Mouse (Mus musculus): ENCODE results near the gene Gipc2.

The Gipc2 gene

DNA sequence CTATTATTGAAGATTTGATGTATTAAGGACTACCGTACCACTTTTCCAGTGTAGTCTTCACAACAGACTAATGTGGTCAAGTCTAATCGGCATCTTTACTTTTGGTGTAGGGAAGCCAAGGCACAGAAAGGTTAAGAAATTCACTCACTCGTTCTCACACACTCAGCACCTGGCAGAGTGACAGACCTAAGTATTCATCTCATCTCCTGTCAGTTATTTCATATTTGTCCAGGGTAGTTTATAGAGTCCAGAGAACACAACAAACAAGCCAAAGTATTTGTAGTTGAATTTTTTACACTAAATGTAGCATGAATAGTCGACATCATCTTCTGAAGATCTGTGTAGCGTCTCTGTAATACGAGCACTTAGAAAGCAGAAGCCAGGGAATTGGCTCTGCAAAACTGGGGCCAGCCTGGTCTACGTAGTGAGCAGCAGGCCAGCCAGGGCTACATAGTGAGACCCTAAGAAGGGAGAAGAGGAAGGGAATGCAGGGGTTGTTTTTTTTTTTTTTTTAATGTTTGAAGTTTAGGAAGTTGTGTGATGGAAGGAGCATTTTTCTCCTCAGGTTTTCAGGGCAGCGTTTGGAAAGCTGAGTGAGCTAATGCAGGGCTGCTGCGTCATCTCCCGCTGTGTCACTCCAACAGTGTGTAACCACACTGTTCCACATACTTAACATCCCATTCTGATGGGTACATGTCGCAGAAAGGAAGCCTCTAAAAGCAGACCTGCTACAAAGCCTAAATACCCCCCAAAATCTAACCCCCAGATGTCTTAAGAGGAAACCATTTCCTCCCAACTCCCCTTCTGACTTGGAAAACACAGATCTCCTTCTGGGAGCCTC is 44.6 kb downstream of the Gipc2 start:
- peak; percentile 56 for DNase-seq (ENCODE audit: extremely low read depth, insufficient read length, low spot score)

DNA sequence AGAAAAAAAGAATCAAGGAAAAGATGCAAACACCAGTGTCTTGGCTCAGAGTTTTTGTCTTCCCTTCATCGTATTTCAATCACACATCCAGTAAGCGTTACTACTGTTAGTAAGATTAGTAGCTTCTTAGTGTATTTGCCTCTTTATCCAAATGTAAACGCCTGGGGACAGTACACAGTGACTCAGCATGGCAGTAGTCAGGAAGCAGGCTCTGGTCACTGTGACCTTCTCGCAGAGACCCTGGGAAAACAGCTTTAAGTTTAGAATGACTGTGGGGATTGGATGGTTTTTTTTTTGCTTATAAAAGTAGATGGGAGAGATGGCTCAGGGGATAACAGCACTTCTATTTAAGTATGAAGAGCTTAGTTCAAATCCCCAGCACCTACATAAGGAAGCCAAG is 46.0 kb downstream of the Gipc2 start:
- DNase-seq (ENCODE audit: extremely low read depth, insufficient read length, low spot score): no peak

DNA sequence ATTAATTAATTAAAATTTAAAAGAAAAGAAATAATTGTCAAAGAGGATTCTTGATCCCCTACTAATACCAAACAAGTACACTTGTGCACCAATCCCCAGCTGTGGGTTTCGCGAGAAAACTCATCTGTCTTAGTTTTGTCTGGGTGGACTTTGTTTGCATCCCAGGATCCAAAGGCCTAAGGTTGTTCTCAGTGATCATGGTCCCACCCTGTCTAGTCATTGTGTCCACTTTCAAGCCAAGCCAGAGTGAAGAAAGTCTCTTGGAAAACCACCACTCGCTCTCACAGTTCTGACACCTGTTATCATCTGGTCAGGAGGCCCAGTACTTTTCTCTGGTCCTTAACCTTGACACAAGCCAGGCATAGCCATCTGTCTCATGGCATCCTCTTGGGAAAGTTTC is 48.1 kb downstream of the Gipc2 start:
- no peak for DNase-seq (ENCODE audit: extremely low read depth, insufficient read length, low spot score)

DNA sequence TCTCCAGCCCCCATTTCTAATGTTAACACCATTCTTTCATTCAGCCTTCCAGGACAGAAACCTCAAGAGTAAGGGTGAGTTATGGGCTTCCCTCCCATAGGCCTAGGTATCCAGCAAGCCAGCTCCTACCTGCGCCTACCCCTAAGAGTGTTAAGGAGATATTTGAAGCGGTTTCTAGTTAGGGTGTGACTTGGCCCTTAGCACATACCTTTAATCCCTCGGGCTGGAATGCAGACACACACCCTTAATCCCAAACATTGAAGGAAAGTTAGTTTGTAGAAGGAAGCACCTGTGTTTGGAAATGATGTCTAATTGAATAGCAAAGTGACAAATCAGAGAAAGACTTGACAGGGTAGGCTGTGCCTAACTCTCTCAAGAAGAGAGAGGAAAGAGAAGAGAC is 49.9 kb downstream of the Gipc2 start:
- DNase-seq (ENCODE audit: extremely low read depth, insufficient read length, low spot score): no peak

DNA sequence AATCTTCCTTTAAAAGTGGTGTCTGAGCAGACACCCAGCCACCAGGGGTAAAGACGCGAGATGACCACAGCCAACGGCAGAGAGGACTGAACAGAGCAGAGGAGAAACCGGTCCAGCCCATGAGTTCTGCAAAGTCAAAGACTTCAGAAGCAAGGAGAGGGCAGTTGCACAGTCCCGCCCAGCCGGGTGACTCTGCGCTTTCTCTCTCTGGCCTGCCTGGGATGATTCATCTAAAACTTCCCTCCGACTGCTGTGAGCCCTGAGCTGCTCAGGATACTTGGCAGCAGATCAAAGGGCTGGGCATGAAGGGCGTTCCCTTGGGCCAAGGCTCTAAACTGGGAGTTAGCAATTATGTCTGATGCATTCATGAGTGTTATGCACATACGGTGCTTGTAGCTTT is 51.2 kb downstream of the Gipc2 start:
- DNase-seq (ENCODE audit: extremely low read depth, insufficient read length, low spot score): peak; percentile 89

DNA sequence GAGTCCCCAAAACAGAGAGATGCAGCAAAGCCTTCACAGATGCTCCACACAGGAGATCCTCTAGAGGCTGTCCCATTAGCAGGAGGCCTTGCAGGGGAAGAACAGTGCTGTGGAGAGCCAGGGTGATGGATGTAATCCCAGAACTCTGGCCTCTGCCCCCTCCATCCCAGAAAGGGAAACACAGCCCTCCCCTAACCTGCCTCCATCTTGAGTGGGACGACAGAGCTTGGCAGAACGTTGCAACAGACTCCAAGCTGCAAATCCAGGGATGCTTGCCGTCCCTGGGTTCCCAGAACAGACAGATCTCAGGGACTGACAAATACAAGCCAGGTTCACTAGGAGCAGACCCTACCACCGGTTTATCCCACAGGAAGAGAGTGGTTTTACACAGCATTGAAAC is 51.8 kb downstream of the Gipc2 start:
- DNase-seq (ENCODE audit: extremely low read depth, insufficient read length, low spot score): peak; percentile 47

DNA sequence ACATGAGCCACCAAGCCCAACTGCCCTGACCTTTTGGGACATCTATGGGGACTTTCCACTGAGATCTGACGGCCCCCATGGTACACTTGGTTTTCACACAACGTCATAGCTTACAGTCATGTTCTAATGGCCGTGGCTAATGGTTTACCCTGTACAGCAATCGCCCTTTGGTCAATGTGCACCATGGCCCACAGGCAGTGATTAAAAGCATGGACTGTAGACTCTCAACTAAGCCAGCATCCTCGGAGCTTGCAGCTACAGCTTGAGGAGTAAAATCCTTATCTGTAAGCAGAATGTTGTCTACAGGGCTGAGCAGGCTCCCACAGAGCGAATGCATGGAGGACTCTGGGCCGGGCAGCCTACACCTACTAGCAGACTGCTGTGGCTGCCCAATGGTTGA is 52.5 kb downstream of the Gipc2 start:
- DNase-seq (ENCODE audit: extremely low read depth, insufficient read length, low spot score): no peak

DNA sequence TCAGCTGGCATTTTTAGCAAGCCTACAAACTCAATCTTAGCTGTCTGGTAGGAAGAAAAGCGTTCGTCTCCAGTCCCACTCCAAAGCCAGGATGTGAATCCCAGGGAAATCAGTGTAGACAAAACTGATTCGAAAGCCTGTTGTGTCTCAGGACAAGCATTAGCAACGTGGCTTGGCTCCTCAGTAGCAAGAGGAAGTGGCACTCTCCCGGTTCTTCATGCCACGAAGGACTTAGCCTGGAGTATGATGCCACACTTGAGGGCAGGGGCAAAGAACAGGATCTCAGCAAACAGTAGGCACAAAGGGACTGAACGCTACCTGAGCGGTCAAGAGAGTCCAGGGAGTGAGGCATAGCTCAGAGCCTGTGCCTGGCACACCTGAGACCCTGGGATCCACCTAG is 53.4 kb downstream of the Gipc2 start:
- no peak for DNase-seq (ENCODE audit: extremely low read depth, insufficient read length, low spot score)

DNA sequence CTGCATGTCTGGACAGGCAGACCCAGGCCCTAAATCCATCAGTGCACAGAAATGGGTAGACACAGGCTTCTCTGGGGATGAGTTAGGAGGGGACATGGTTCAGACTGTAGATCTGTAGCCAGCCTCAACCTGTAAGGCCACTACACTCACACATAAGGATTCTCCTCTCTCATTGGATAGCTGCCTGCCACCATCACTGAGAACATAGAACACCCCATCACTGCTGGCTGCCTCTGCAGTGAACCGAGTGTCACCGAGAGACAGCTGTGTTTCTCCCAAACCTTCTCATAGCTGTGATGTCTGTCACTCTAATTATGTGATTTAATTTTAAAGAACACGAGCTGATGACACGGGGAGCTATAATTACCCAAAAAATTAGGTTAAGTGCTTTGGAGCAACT is 54.5 kb downstream of the Gipc2 start:
- no peak for DNase-seq (ENCODE audit: extremely low read depth, insufficient read length, low spot score)

DNA sequence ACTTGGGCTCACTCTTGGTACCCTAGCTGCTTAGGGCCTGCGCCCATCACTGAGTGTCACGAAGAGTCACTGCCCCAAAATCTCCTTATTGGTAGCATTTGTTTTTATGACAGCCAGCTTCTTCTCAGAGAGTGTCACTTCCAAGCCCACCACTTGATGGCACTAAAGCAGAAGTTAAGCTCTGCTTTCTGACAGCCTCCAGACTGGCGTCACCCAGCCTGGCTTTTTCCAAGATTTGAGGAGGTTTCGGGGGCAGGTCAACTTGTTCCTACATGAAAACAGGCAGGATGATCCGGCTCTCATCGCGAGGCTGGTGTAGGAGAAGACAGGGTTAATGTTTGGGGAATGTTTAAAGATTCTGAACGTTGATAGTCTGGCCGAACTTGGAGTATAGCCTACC is 54.9 kb downstream of the Gipc2 start:
- peak; percentile 55 for DNase-seq (ENCODE audit: extremely low read depth, insufficient read length, low spot score)

DNA sequence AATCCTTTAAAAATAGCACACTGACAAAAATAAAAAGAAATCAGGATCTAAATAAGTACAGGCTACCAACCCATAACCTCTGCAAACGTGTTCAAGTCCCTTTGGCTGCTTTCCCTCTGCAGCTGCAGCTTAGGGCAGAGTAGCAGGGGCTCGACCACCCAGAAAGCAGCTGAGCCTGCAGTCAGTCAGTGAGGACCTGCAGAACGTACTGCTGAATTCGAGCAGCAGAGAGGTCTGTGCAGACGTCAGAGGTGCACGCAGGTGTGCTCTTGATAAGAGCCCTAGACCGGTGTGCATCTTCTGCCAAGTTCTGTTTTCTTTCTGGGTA is 56.8 kb downstream of the Gipc2 start:
- no peak for DNase-seq (ENCODE audit: extremely low read depth, insufficient read length, low spot score)

DNA sequence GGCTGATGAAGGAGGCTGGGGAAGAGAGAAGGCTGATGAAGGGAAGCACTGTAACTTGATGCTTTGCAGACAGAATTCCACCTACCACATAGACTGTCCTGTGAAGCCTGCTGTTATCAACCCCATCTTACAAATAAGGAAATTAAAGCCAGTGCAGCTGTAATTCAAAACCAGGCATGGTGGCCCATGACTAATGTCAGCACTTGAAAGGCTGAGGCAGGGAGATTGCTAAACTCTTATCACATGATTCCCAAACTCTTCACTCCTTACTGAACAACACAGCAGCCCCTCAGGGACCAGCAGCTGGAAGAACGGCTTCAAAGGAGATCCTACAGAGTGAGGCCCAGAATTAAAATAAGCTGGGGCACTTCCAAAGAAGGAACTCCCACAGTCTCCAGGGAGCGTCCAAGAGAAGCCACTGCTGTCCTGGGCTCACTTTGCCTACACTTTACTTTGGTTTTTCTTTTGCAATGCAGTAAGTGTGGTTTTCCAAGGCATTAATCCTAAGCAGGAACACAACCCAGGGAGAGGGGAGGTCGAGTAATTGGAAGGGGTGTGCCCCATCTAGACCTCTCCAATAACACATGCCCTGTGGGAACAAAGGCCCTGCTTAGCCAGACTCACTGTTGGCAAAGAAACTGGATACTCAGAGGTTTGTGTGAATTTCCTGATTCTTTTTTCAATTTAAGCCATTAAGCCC is 57.3 kb downstream of the Gipc2 start:
- DNase-seq (ENCODE audit: extremely low read depth, insufficient read length, low spot score): no peak

DNA sequence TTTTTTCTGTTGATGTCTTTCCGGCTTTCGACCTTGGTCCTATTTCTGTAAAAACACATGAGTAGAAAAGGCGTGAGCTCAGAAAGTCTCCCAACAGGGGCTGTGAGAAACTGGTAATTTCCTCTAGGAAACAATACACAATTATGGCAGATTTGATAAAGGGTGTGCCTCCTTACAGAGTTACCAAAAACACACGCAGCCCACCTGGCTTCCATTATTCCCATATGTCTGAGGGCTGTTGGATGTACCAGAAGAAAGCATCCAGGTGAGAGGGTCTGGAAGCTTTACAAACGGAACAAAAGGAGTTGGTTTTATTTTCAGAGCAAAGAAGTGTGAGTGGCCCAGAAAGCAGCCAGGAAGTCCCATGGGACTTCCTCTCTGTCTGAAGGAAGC is 58.0 kb downstream of the Gipc2 start:
- DNase-seq (ENCODE audit: extremely low read depth, insufficient read length, low spot score): no peak

DNA sequence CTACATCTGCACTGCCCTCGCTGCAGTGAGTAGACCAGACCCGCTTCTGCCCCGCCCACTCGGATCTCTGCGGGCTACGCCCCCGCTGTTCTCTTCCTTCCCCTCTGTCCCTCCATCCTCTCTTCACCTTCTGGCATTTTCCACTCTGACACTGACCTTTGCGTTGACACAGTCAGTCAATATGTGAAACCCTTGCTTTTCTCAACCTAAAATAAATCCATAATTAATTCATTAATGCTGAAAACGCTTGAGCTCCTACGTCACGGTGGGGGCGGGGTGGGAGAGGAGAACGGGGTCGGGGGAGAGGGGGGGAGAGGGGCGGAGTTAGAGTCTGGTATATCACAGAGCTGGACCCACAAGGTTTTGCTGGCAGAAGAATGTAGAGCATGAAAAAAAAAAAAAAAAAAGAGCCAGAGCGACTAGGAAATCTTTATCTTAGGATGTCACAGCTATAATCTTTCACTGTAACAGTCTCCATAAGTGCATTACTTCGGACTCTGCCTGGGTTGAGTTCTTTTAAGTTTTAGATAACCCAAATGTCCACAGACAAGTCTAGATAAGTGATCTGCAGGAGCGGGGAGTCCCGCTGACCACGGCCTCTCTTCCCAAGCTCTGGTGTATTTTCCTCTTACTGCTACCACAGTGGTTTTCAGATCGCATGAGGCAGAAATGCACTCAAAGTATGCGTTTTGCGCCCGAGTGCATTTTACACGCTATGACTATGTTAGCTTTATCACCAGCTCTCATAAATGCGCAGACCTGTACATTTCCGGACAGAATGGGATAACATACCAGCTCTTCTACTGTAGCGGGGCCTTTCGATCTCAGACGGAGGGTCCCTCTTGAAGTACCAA is 58.7 kb downstream of the Gipc2 start:
- DNase-seq (ENCODE audit: extremely low read depth, insufficient read length, low spot score): no peak

DNA sequence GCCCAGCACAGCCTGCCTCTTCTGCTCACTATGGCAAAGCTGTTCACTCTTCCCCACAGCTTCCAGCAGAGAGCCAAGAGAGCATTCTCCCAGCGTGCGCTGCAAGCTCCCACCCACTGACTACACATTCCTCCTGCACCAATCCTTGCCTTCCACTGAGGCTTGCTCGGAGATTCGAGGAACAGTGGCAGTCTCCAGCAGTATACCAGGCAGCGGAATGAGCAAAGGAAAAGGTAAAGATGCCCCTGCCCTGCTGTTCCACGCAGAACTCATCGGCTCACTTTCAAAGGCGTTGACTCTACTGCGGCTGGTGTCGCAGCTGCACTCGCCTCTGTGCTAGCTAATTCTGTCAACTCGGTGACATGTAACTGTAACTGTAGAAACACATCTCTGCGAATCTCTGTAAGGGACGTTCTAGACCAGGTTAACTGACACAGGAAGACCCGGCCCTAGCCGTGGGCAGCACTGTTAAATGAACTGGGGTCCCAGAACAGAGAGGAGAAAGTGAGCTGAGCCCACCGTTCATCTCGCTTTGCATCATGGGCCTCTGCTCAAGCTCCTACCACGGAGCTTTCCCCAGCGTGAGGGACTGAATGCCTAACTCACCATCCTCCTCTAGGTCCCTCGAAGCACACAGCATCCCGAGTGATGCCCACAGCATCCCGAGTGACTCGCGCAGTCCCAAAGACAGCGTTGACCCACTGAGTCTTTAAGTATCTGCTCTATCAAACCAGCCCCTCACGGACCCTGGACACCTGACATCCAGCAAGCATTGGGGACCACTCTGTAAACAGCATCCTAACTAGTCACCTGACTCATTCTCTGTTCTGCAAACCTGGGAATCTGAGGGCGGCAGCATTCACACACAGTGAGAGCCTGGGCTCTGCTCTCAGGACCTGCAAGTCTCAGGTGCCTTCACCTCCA is 59.5 kb downstream of the Gipc2 start:
- DNase-seq (ENCODE audit: extremely low read depth, insufficient read length, low spot score): no peak

DNA sequence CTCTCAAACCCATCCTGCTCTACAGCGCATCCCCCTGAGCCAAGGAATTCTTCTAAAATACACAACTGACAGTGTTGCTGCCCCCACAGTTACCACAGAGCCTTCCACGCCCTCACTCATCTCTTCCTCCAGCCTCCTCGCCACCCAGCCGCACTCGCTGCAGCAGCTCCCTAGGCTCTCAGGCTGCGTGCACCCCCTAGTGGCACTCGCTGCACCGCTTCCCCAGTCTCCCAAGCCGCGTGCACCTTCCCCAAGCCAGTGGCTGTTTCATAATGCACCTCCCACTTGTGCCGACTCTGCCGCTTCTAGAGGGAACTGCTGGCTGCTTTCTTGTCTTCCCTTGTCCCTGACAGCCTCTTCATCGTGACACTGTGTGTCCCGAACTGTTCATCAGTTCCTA is 60.7 kb downstream of the Gipc2 start:
- no peak for DNase-seq (ENCODE audit: extremely low read depth, insufficient read length, low spot score)

DNA sequence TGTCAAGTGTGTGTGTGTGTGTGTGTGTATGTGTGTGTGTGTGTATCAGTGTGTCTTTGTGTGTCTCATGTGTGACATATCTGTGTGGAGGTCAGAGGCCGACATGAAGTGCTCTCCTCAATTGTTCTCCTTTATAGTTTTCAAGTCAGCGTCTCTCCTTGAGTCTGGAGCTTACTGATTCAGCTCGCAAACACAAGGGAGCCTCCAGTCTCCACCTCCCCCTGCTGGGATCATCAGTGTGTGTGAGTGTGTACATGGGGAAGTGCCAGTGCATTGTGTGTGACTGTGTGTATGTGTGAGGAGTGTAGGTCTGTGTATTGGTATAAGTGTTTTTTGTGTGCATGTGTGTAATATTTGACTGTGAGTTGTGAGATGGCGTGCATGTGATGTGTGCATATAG is 62.6 kb downstream of the Gipc2 start:
- DNase-seq (ENCODE audit: extremely low read depth, insufficient read length, low spot score): no peak

DNA sequence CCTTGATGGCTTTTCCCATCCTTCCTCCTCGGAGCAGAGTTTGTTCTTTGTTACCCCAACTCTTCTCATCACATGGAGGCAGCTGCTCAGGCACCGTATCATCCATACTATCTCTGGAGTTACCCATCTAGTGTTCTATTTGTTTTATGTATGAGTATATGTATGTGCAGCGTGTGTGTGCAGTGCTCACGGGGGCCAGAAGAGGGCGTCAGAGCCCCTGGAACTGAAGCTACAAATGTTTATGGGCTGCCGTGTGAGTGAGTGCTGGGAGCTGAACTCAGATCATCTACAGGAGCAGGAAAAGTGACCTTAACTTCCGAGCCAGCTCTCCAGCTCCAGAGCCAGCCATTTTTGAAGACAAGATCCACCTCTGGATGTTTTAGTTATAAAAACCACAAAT is 64.6 kb downstream of the Gipc2 start:
- no peak for DNase-seq (ENCODE audit: extremely low read depth, insufficient read length, low spot score)

DNA sequence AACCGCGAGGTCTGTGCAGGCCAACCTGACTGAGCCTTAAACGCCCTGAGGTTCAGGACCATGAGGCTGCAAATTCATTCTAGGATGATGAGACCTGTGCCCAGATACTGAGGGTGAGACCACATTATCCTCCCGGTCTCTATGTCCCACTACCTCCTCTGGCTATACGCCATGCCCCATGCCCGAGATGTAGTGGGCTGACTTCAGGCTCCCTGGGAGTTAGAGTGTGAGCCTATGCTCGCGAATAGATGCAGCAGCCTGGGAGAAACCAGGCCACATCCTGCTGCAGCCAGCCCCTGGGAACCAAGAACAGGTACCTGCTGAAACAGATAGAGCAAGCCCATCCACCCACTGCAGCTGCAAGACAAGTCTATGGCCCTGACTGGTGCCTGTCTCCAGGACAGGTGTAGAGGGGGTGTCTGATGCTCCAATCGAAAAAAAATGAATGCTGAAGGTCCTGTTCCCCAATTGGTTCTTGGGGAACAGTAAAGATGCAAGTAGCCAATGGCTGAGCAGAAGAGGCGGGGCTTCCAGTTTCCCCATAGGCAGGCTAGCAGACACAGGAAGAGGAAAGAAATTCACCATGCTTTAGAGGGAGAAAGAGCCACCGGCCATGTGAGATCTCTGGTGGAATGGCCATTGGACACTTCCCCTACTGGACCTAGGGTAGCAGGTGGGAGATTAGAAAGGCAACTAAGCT is 65.8 kb downstream of the Gipc2 start:
- no peak for DNase-seq (ENCODE audit: extremely low read depth, insufficient read length, low spot score)

DNA sequence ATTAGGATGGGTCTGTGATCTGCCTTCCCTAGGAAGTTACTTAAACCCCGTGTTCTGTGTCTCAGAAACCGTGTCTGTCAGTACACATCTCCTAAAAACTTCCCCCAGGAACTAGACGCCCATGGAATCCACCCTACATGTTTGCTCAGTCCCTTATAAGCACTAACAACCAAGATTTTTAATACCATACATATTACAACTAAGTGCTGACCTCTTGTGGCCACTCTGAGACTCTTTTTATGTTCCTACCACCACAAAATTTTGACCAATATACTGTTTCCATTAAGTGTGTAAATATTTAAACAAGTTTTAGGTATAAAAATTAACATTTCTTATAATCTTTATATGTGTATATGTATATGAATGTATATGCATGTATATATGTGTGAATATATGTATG is 71.0 kb downstream of the Gipc2 start:
- no peak for DNase-seq (ENCODE audit: extremely low read depth, insufficient read length, low spot score)

Data from 3134 (cell line).